In genomic region chr2:146810695-146811094, GRCm38 (mm10) we compare ENCODE assay signal across 8 mouse cellular contexts. TPM values are rescaled to one million over a fixed set of nuclear protein-coding genes. Genes with fewer than 3 reads are reported as not detected.
DNase-seq lines count a peak whose midpoint lies in the region; ATAC-seq lines count a peak whose summit lies in the region.
"Had no signal": no experiment of that assay in that cellular context is flagged by ENCODE, and none has a peak within 500 bp of the region (broad histone marks: within the 10 kb centered on the region; RNA-seq: fewer than 3 reads in every experiment).

No protein-coding gene starts in this region.

- H3K9me3 ChIP-seq in intestine, embryonic 16.5 days (ENCODE audit: control insufficient read depth, low read length): no peaks in the 10 kb centered on the region
- no peaks in the 10 kb centered on the region for H3K9me3 ChIP-seq in stomach, embryonic 14.5 days (ENCODE audit: control insufficient read depth, low read depth, low read length)

- H3K36me3 ChIP-seq in intestine, embryonic 16.5 days (ENCODE audit: control insufficient read depth, insufficient read depth, low read length): no peaks in the 10 kb centered on the region
- no peaks in the 10 kb centered on the region for H3K36me3 ChIP-seq in stomach, embryonic 14.5 days (ENCODE audit: control insufficient read depth, insufficient read depth, low read length)

- no peak overlapping the region for H3K9ac ChIP-seq in intestine, embryonic 16.5 days (ENCODE audit: low read depth, low read length)
- H3K9ac ChIP-seq in stomach, embryonic 14.5 days (replicated peaks; ENCODE audit: low read depth, low read length): no peak overlapping the region

- WGBS in intestine, embryonic 16.5 days: 53% methylated on average over 13 of the region's 13 CpGs
- 35% methylated on average over 13 of the region's 13 CpGs for WGBS in stomach, embryonic 14.5 days

- no peak overlapping the region for H3K27ac ChIP-seq in intestine, embryonic 16.5 days (ENCODE audit: low read length)
- no peak overlapping the region for H3K27ac ChIP-seq in stomach, embryonic 14.5 days (ENCODE audit: low read length)

- no peaks in the 10 kb centered on the region for H3K4me1 ChIP-seq in intestine, embryonic 16.5 days (ENCODE audit: control insufficient read depth, insufficient read depth, low read length)
- no peaks in the 10 kb centered on the region for H3K4me1 ChIP-seq in stomach, embryonic 14.5 days (ENCODE audit: control insufficient read depth, insufficient read depth, low read length)

- no peak for ATAC-seq in intestine, embryonic 16.5 days
- ATAC-seq in stomach, embryonic 14.5 days (ENCODE audit: insufficient number of reproducible peaks, insufficient read depth, low FRiP score, low read depth): no peak; the same call in 1 of the 2 replicates
- no peak for ATAC-seq in frontal cortex, adult (ENCODE audit: low TSS enrichment)
- ATAC-seq: Patski had no signal

- H3K4me3 ChIP-seq in intestine, embryonic 16.5 days (ENCODE audit: low read length): no peak overlapping the region
- H3K4me3 ChIP-seq in stomach, embryonic 14.5 days (ENCODE audit: low read depth, low read length): no peak overlapping the region; the same call in 1 of the 2 replicates

- peak; percentile 8 to 20 for DNase-seq in layer of hippocampus, postnatal 10 days (ENCODE audit: low spot score in 2 of 2)
- no peak for DNase-seq in layer of hippocampus, postnatal 25 days (ENCODE audit: extremely low spot score in 1 of 2, low spot score in 1 of 2)
- DNase-seq in fibroblast of lung, adult 2 months (ENCODE audit: low read depth): peak; percentile 8
- DNase-seq in MN1 (ENCODE audit: low spot score): no peak

- no peaks in the 10 kb centered on the region for H3K27me3 ChIP-seq in intestine, embryonic 16.5 days (replicated peaks; ENCODE audit: control insufficient read depth, insufficient read depth, low read length)
- no peaks in the 10 kb centered on the region for H3K27me3 ChIP-seq in stomach, embryonic 14.5 days (ENCODE audit: control insufficient read depth, insufficient read depth, low read length)

- peak overlapping the region; percentile 16; the same call in 1 of the 2 replicates for H3K4me2 ChIP-seq in intestine, embryonic 16.5 days (ENCODE audit: low read depth, low read length)
- H3K4me2 ChIP-seq in stomach, embryonic 14.5 days (replicated peaks; ENCODE audit: low read depth, low read length): peak overlapping the region; percentile 29

RNA-seq across cellular contexts. Expression of gene Kiz, which starts 45.0 kb away (rescaled TPM):
- total RNA-seq in layer of hippocampus, postnatal 10 days (2021): 10 to 100 TPM; 15.5 to 16.0 TPM
- 10 to 100 TPM; 22.0 to 24.4 TPM for total RNA-seq in layer of hippocampus, postnatal 25 days (2021)
- 18.3 and 20.7 TPM in 2 replicates for polyA plus RNA-seq in intestine, embryonic 16.5 days (2015; fragmentation: Nextera tagmentation; extraction: Ambion mirVana)
- 29.5 and 30.8 TPM in 2 replicates for polyA plus RNA-seq in stomach, embryonic 14.5 days (2014; fragmentation: Nextera tagmentation; extraction: Ambion mirVana)

Comparison
In these comparisons a context has a peak if more than half of its experiments do, and no peak if none do; other contexts are left out.
1. DNase-seq: peak in layer of hippocampus, postnatal 10 days (2 of 2) and fibroblast of lung, adult 2 months (single experiment); none in layer of hippocampus, postnatal 25 days (0 of 2) and MN1 (single experiment).